Mouse (Mus musculus) embryonic facial prominence, embryonic 12.5 days (tissue): ENCODE measurements at regions not wholly inside any gene's neighbourhood (a gene's known extent, or its start where the extent isn't known, plus 50 kb on each side); places are given as distances from the start of the nearest gene placed in this dataset.
A peak's percentile ranks its signal among the peaks of the same experiment; 100 is the strongest.

Experiments
- ATAC-seq: fragments of 200-750 bp; cut with Nextera tagmentation; 2 replicates; pipeline ENCODE4 v1.8.0; 2017; ENCODE audit not compliant: insufficient number of reproducible peaks, insufficient read depth, low FRiP score, low TSS enrichment
- H3K27ac ChIP-seq: fragments of 300-500 bp; sonication (generic); 2 replicates; pipeline ENCODE4 v1.5.1; 2016; ENCODE audit warnings: mild to moderate bottlenecking
- H3K27me3 ChIP-seq: fragments of 300-500 bp; sonication (generic); 2 replicates; pipeline ENCODE4 v1.6.1; 2016; ENCODE audit warnings: mild to moderate bottlenecking, moderate library complexity
- H3K36me3 ChIP-seq: fragments of 300-500 bp; sonication (generic); 2 replicates; pipeline ENCODE4 v1.6.1; 2016; ENCODE audit warnings: mild to moderate bottlenecking
- H3K4me1 ChIP-seq: fragments of 300-500 bp; sonication (generic); 2 replicates; pipeline ENCODE4 v1.6.1; 2016
- H3K4me2 ChIP-seq: fragments of 300-500 bp; sonication (generic); replicated peaks from 2 replicates; pipeline ENCODE4 v1.6.1; 2016; ENCODE audit warnings: mild to moderate bottlenecking, moderate library complexity
- H3K4me3 ChIP-seq: fragments of 300-500 bp; sonication (generic); 2 replicates; pipeline ENCODE4 v1.5.1; 2016; ENCODE audit warnings: mild to moderate bottlenecking
- H3K9ac ChIP-seq: fragments of 300-500 bp; sonication (generic); 2 replicates; pipeline ENCODE4 v1.6.1; 2016; ENCODE audit warnings: mild to moderate bottlenecking, moderate library complexity
- H3K9me3 ChIP-seq: fragments of 300-500 bp; sonication (generic); 2 replicates; pipeline ENCODE4 v1.6.1; 2016; ENCODE audit warnings: mild to moderate bottlenecking, moderate library complexity
- WGBS: fragments of 180-500 bp; shearing (Covaris S2); methylation state at CpG from one replicate; pipeline ENCODE4 v1.1.7; 2016; 5-methylcytosine and 5-hydroxymethylcytosine counted together

GRCm38 (mm10) chr2:124718985-124719384, 348.9 kb upstream of the Slc24a5 start:
- no peak overlapping the region for H3K27ac ChIP-seq
- no peaks in the 10 kb centered on the region for H3K9me3 ChIP-seq
- H3K9ac ChIP-seq, result no peak overlapping the region
- ATAC-seq, result no peak
- H3K4me2 ChIP-seq, result no peak overlapping the region
- no peaks in the 10 kb centered on the region for H3K27me3 ChIP-seq
- H3K4me3 ChIP-seq, result no peak overlapping the region
- 77% methylated on average over 9 of the region's 9 CpGs for WGBS
- no peaks in the 10 kb centered on the region for H3K36me3 ChIP-seq
- no peaks in the 10 kb centered on the region for H3K4me1 ChIP-seq

- WGBS, result 74% methylated on average over 14 of the region's 14 CpGs
- Histone ChIP-seq H3K9ac (no peak overlapping the region), H3K36me3 (no peaks in the 10 kb centered on the region), H3K27me3 (no peaks in the 10 kb centered on the region), H3K27ac (no peak overlapping the region), H3K9me3 (no peaks in the 10 kb centered on the region), H3K4me3 (no peak overlapping the region), H3K4me1 (no peaks in the 10 kb centered on the region), H3K4me2 (no peak overlapping the region)
- ATAC-seq, result 0 out of 2 replicates have a peak, but pooled peaks have one; percentile 15
These were observed 348.0 kb upstream of the Slc24a5 start for GRCm38 (mm10) chr2:124719820-124720478.

- no peak for ATAC-seq
- Histone ChIP-seq H3K4me2 (no peak overlapping the region), H3K4me3 (no peak overlapping the region), H3K36me3 (no peaks in the 10 kb centered on the region), H3K9me3 (no peaks in the 10 kb centered on the region), H3K4me1 (no peaks in the 10 kb centered on the region), H3K27ac (no peak overlapping the region), H3K27me3 (no peaks in the 10 kb centered on the region), H3K9ac (no peak overlapping the region)
- 83% methylated on average over 14 of the region's 14 CpGs for WGBS
These were observed 347.1 kb upstream of the Slc24a5 start for GRCm38 (mm10) chr2:124720593-124721445.

- 71% methylated on average over 4 of the region's 4 CpGs for WGBS
- Histone ChIP-seq H3K4me2 (no peak overlapping the region), H3K27me3 (no peaks in the 10 kb centered on the region), H3K9me3 (no peaks in the 10 kb centered on the region), H3K36me3 (no peaks in the 10 kb centered on the region), H3K4me3 (no peak overlapping the region), H3K27ac (no peak overlapping the region), H3K9ac (no peak overlapping the region), H3K4me1 (no peaks in the 10 kb centered on the region)
- ATAC-seq, result no peak
These were observed 343.8 kb upstream of the Slc24a5 start for GRCm38 (mm10) chr2:124724171-124724570.

GRCm38 (mm10) chr2:124724827-124725480, 343.0 kb upstream of the Slc24a5 start:
- 72% methylated on average over 5 of the region's 5 CpGs for WGBS
- H3K27me3 ChIP-seq, result no peaks in the 10 kb centered on the region
- H3K9ac ChIP-seq, result no peak overlapping the region
- H3K4me3 ChIP-seq, result no peak overlapping the region
- no peaks in the 10 kb centered on the region for H3K36me3 ChIP-seq
- H3K4me2 ChIP-seq, result no peak overlapping the region
- H3K27ac ChIP-seq, result no peak overlapping the region
- H3K4me1 ChIP-seq, result no peaks in the 10 kb centered on the region
- ATAC-seq, result no peak
- no peaks in the 10 kb centered on the region for H3K9me3 ChIP-seq

GRCm38 (mm10) chr2:124727979-124728378, 339.9 kb upstream of the Slc24a5 start:
- no peak for ATAC-seq
- Histone ChIP-seq H3K9me3 (no peaks in the 10 kb centered on the region), H3K9ac (no peak overlapping the region), H3K4me1 (no peaks in the 10 kb centered on the region), H3K4me2 (no peak overlapping the region), H3K27me3 (no peaks in the 10 kb centered on the region), H3K36me3 (no peaks in the 10 kb centered on the region), H3K4me3 (no peak overlapping the region), H3K27ac (no peak overlapping the region)
- 94% methylated on average over 5 of the region's 5 CpGs for WGBS

GRCm38 (mm10) chr2:124732593-124732992, 335.3 kb upstream of the Slc24a5 start:
- Histone ChIP-seq H3K4me3 (no peak overlapping the region), H3K27ac (no peak overlapping the region), H3K4me2 (no peak overlapping the region), H3K36me3 (no peaks in the 10 kb centered on the region), H3K27me3 (no peaks in the 10 kb centered on the region), H3K4me1 (no peaks in the 10 kb centered on the region), H3K9me3 (no peaks in the 10 kb centered on the region), H3K9ac (no peak overlapping the region)
- WGBS, result 71% methylated on average over 2 of the region's 2 CpGs
- no peak for ATAC-seq

- no peaks in the 10 kb centered on the region for H3K9me3 ChIP-seq
- no peaks in the 10 kb centered on the region for H3K36me3 ChIP-seq
- H3K4me1 ChIP-seq, result peaks cover 7% of the 10 kb centered on the region; the same call in 1 of the 2 replicates
- peak overlapping the region; percentile 11; the same call in 1 of the 2 replicates for H3K4me2 ChIP-seq
- no peak for ATAC-seq
- H3K9ac ChIP-seq, result no peak overlapping the region
- no peaks in the 10 kb centered on the region for H3K27me3 ChIP-seq
- no peak overlapping the region for H3K4me3 ChIP-seq
- H3K27ac ChIP-seq, result no peak overlapping the region
- 41% methylated on average over 13 of the region's 13 CpGs for WGBS
These were observed 327.1 kb upstream of the Slc24a5 start for GRCm38 (mm10) chr2:124740848-124741247.

- Histone ChIP-seq H3K36me3 (no peaks in the 10 kb centered on the region), H3K27me3 (no peaks in the 10 kb centered on the region), H3K4me3 (no peak overlapping the region), H3K9me3 (no peaks in the 10 kb centered on the region), H3K9ac (no peak overlapping the region), H3K4me1 (peaks cover 7% of the 10 kb centered on the region; the same call in 1 of the 2 replicates), H3K27ac (no peak overlapping the region), H3K4me2 (no peak overlapping the region)
- whole genome bisulfite sequencing, result 82% methylated on average over 2 of the region's 2 CpGs
- no peak for ATAC-seq
These were observed 325.0 kb upstream of the Slc24a5 start for GRCm38 (mm10) chr2:124742964-124743363.

- WGBS, result 79% methylated on average over 2 of the region's 2 CpGs
- no peaks in the 10 kb centered on the region for H3K9me3 ChIP-seq
- H3K9ac ChIP-seq, result no peak overlapping the region
- no peak for ATAC-seq
- no peaks in the 10 kb centered on the region for H3K27me3 ChIP-seq
- H3K4me3 ChIP-seq, result no peak overlapping the region
- H3K36me3 ChIP-seq, result no peaks in the 10 kb centered on the region
- H3K4me1 ChIP-seq, result peaks cover 7% of the 10 kb centered on the region; the same call in 1 of the 2 replicates
- H3K4me2 ChIP-seq, result no peak overlapping the region
- H3K27ac ChIP-seq, result no peak overlapping the region
These were observed 322.9 kb upstream of the Slc24a5 start for GRCm38 (mm10) chr2:124745045-124745444.

- Histone ChIP-seq H3K4me3 (no peak overlapping the region), H3K4me1 (0 out of 2 replicates have a peak, but pooled peaks cover 3% of the 10 kb centered on the region), H3K4me2 (no peak overlapping the region), H3K27ac (no peak overlapping the region), H3K36me3 (no peaks in the 10 kb centered on the region), H3K9me3 (no peaks in the 10 kb centered on the region), H3K27me3 (no peaks in the 10 kb centered on the region), H3K9ac (no peak overlapping the region)
- 75% methylated on average over 1 of the region's 1 CpGs for WGBS
- ATAC-seq, result no peak
These were observed 320.8 kb upstream of the Slc24a5 start for GRCm38 (mm10) chr2:124747119-124747518.
